Mouse (Mus musculus): ENCODE results near the gene Syt1. TPM values are rescaled to one million over a fixed set of nuclear protein-coding genes. Genes with fewer than 3 reads are reported as not detected.

The Syt1 gene
- total and polyA plus RNA-seq, 3 experiments = 0.31 to 0.50 TPM; not detected in 1

- DNase-seq = no peak
- Histone ChIP-seq H3K27me3 (ENCODE audit: control insufficient read depth, insufficient read depth, low read length) (no peaks in the 10 kb centered on the region), H3K79me2 (replicated peaks; ENCODE audit: control insufficient read depth, insufficient read depth, low read length) (no peaks in the 10 kb centered on the region), H3K9ac (ENCODE audit: low read depth, low read length) (no peak overlapping the region), H3K27ac (no peak overlapping the region), H3K4me3 (no peak overlapping the region), H3K36me3 (ENCODE audit: control insufficient read depth, insufficient read depth, low read length) (no peaks in the 10 kb centered on the region), H3K4me1 (ENCODE audit: control insufficient read depth, insufficient read depth, low read length) (no peaks in the 10 kb centered on the region)
- intact Hi-C loops (cut with DNase I) = no loop called here
- 68% methylated on average over 10 of the region's 10 CpGs for WGBS
- TF ChIP-seq CTCF (IDR thresholded peaks at IDR 0.05) = no peak
- no peak for TF ChIP-seq POLR2A (IDR thresholded peaks at IDR 0.05; ENCODE audit: insufficient read depth, low read depth, low read length)
- TF ChIP-seq EP300 (IDR thresholded peaks at IDR 0.05; ENCODE audit: insufficient read depth, low read depth, low read length) = no peak
Observed at GRCm38 (mm10) chr10:108455204-108455603, 555.6 kb downstream of the Syt1 start.

GRCm38 (mm10) chr10:108454691-108455117 lies 556.1 kb downstream of the Syt1 start:
- Histone ChIP-seq H3K27ac (no peak overlapping the region), H3K36me3 (ENCODE audit: control insufficient read depth, insufficient read depth, low read length) (no peaks in the 10 kb centered on the region), H3K79me2 (replicated peaks; ENCODE audit: control insufficient read depth, insufficient read depth, low read length) (no peaks in the 10 kb centered on the region), H3K4me3 (no peak overlapping the region), H3K27me3 (ENCODE audit: control insufficient read depth, insufficient read depth, low read length) (no peaks in the 10 kb centered on the region), H3K4me1 (ENCODE audit: control insufficient read depth, insufficient read depth, low read length) (no peaks in the 10 kb centered on the region), H3K9ac (ENCODE audit: low read depth, low read length) (no peak overlapping the region)
- intact Hi-C loops (cut with DNase I) = no loop called here
- peak in 1 of 2 experiments; percentile 17 for DNase-seq
- TF ChIP-seq POLR2A (IDR thresholded peaks at IDR 0.05; ENCODE audit: insufficient read depth, low read depth, low read length) = no peak
- TF ChIP-seq CTCF (IDR thresholded peaks at IDR 0.05) = no peak
- no peak for TF ChIP-seq EP300 (IDR thresholded peaks at IDR 0.05; ENCODE audit: insufficient read depth, low read depth, low read length)
- 63% methylated on average over 11 of the region's 11 CpGs for WGBS

- Histone ChIP-seq H3K4me1 (ENCODE audit: control insufficient read depth, insufficient read depth, low read length) (no peaks in the 10 kb centered on the region), H3K79me2 (replicated peaks; ENCODE audit: control insufficient read depth, insufficient read depth, low read length) (no peaks in the 10 kb centered on the region), H3K9ac (ENCODE audit: low read depth, low read length) (no peak overlapping the region), H3K27me3 (ENCODE audit: control insufficient read depth, insufficient read depth, low read length) (no peaks in the 10 kb centered on the region), H3K36me3 (ENCODE audit: control insufficient read depth, insufficient read depth, low read length) (no peaks in the 10 kb centered on the region), H3K4me3 (no peak overlapping the region), H3K27ac (no peak overlapping the region)
- 71% methylated on average over 2 of the region's 2 CpGs for WGBS
- TF ChIP-seq CTCF (IDR thresholded peaks at IDR 0.05) (no peak), EP300 (IDR thresholded peaks at IDR 0.05; ENCODE audit: insufficient read depth, low read depth, low read length) (no peak), POLR2A (IDR thresholded peaks at IDR 0.05; ENCODE audit: insufficient read depth, low read depth, low read length) (no peak)
- no peak for DNase-seq
- intact Hi-C loops (cut with DNase I) = no loop called here
Observed at GRCm38 (mm10) chr10:108453561-108453960, 557.2 kb downstream of the Syt1 start.

GRCm38 (mm10) chr10:108452421-108452820 lies 558.4 kb downstream of the Syt1 start:
- TF ChIP-seq CTCF (IDR thresholded peaks at IDR 0.05) (no peak), POLR2A (IDR thresholded peaks at IDR 0.05; ENCODE audit: insufficient read depth, low read depth, low read length) (no peak), EP300 (IDR thresholded peaks at IDR 0.05; ENCODE audit: insufficient read depth, low read depth, low read length) (no peak)
- intact Hi-C loops (cut with DNase I) = no loop called here
- no peaks in the 10 kb centered on the region for H3K27me3 ChIP-seq (ENCODE audit: control insufficient read depth, insufficient read depth, low read length)

GRCm38 (mm10) chr10:108451516-108451915 lies 559.3 kb downstream of the Syt1 start:
- no peak overlapping the region for H3K27ac ChIP-seq
- intact Hi-C loops (cut with DNase I) = no loop called here
- no peak for TF ChIP-seq POLR2A (IDR thresholded peaks at IDR 0.05; ENCODE audit: insufficient read depth, low read depth, low read length)
- no peak for TF ChIP-seq EP300 (IDR thresholded peaks at IDR 0.05; ENCODE audit: insufficient read depth, low read depth, low read length)
- TF ChIP-seq CTCF (IDR thresholded peaks at IDR 0.05) = no peak
- H3K79me2 ChIP-seq (replicated peaks; ENCODE audit: control insufficient read depth, insufficient read depth, low read length) = no peaks in the 10 kb centered on the region
- peaks cover 1% of the 10 kb centered on the region; the same call in 1 of the 2 replicates for H3K4me1 ChIP-seq (ENCODE audit: control insufficient read depth, insufficient read depth, low read length)
- no peaks in the 10 kb centered on the region for H3K27me3 ChIP-seq (ENCODE audit: control insufficient read depth, insufficient read depth, low read length)
- H3K9ac ChIP-seq (ENCODE audit: low read depth, low read length) = no peak overlapping the region
- H3K4me3 ChIP-seq = no peak overlapping the region
- H3K36me3 ChIP-seq (ENCODE audit: control insufficient read depth, insufficient read depth, low read length) = no peaks in the 10 kb centered on the region
- WGBS = 83% methylated on average over 8 of the region's 8 CpGs
- no peak for DNase-seq

More at GRCm38 (mm10) chr10:108452421-108452820, 558.4 kb downstream of the Syt1 start:
- H3K79me2 ChIP-seq (replicated peaks; ENCODE audit: control insufficient read depth, insufficient read depth, low read length) = no peaks in the 10 kb centered on the region
- H3K4me1 ChIP-seq (ENCODE audit: control insufficient read depth, insufficient read depth, low read length) = no peaks in the 10 kb centered on the region
- no peak overlapping the region for H3K9ac ChIP-seq (ENCODE audit: low read depth, low read length)
- no peak for DNase-seq
- no peak overlapping the region for H3K27ac ChIP-seq
- 94% methylated on average over 9 of the region's 9 CpGs for WGBS
- no peaks in the 10 kb centered on the region for H3K36me3 ChIP-seq (ENCODE audit: control insufficient read depth, insufficient read depth, low read length)
- H3K4me3 ChIP-seq = no peak overlapping the region

- whole genome bisulfite sequencing = 91% methylated on average over 4 of the region's 4 CpGs
- Histone ChIP-seq H3K36me3 (ENCODE audit: control insufficient read depth, insufficient read depth, low read length) (no peaks in the 10 kb centered on the region), H3K4me1 (ENCODE audit: control insufficient read depth, insufficient read depth, low read length) (peaks cover 4% of the 10 kb centered on the region), H3K27me3 (ENCODE audit: control insufficient read depth, insufficient read depth, low read length) (no peaks in the 10 kb centered on the region), H3K27ac (no peak overlapping the region), H3K4me3 (no peak overlapping the region), H3K9ac (ENCODE audit: low read depth, low read length) (no peak overlapping the region), H3K79me2 (replicated peaks; ENCODE audit: control insufficient read depth, insufficient read depth, low read length) (no peaks in the 10 kb centered on the region)
- no peak for DNase-seq
- intact Hi-C loops (cut with DNase I) = no loop called here
- TF ChIP-seq EP300 (IDR thresholded peaks at IDR 0.05; ENCODE audit: insufficient read depth, low read depth, low read length) (no peak), POLR2A (IDR thresholded peaks at IDR 0.05; ENCODE audit: insufficient read depth, low read depth, low read length) (no peak), CTCF (IDR thresholded peaks at IDR 0.05) (no peak)
Observed at GRCm38 (mm10) chr10:108450401-108450800, 560.4 kb downstream of the Syt1 start.
